Comparison of ENCODE assay signal across 19 mouse cellular contexts in the genomic region with DNA sequence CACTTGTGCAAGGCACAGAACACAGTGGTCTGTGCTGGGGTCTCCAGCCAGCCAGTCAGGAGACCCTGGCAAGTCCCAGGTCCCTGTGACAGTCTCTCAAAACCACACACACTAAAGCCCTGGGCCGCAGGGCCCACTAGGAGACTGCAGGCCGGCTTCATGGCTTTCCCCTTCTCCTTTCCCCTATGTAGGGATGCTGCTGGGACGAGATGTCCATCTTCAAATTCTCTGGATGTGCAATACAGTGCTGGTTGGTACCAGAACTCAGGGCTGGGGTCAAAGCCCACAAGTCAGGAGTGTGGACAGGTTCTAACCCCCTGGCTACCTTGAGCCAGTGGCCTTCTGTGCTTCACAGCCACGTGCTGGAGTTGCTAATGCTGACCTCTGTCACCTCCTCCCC. TPM values are rescaled to one million over a fixed set of nuclear protein-coding genes. Genes with fewer than 3 reads are reported as not detected.
A peak's percentile ranks its signal among the peaks of the same experiment; 100 is the strongest.
DNase-seq lines count a peak whose midpoint lies in the region; ATAC-seq lines count a peak whose summit lies in the region.
"Had no signal": no experiment of that assay in that cellular context is flagged by ENCODE, and none has a peak within 500 bp of the region (broad histone marks: within the 10 kb centered on the region; RNA-seq: fewer than 3 reads in every experiment).

No protein-coding gene starts in this region.

- no peaks in the 10 kb centered on the region for H3K36me3 ChIP-seq in heart, embryonic 10.5 days
- H3K36me3 ChIP-seq in kidney, embryonic 15.5 days, result no peaks in the 10 kb centered on the region
- no peaks in the 10 kb centered on the region for H3K36me3 ChIP-seq in midbrain, embryonic 16.5 days (ENCODE audit: control insufficient read depth, insufficient read depth, low read length)
- H3K36me3 ChIP-seq in midbrain, embryonic 11.5 days (ENCODE audit: control insufficient read depth, insufficient read depth, low read length), result no peaks in the 10 kb centered on the region
- no peaks in the 10 kb centered on the region for H3K36me3 ChIP-seq in stomach, embryonic 15.5 days
- H3K36me3 ChIP-seq: embryonic facial prominence, embryonic 12.5 days; limb, embryonic 12.5 days had no signal

- WGBS in heart, embryonic 10.5 days, result 80% methylated on average over 4 of the region's 4 CpGs
- 66% methylated on average over 4 of the region's 4 CpGs for WGBS in kidney, embryonic 15.5 days
- WGBS in midbrain, embryonic 16.5 days, result 69% methylated on average over 4 of the region's 4 CpGs
- WGBS in midbrain, embryonic 11.5 days, result 74% methylated on average over 4 of the region's 4 CpGs
- 69% methylated on average over 4 of the region's 4 CpGs for WGBS in stomach, embryonic 15.5 days

- H3K4me1 ChIP-seq in heart, embryonic 10.5 days, result peaks cover 36% of the 10 kb centered on the region
- peaks cover 61% of the 10 kb centered on the region for H3K4me1 ChIP-seq in kidney, embryonic 15.5 days
- no peaks in the 10 kb centered on the region; the same call in 1 of the 2 replicates for H3K4me1 ChIP-seq in midbrain, embryonic 16.5 days (ENCODE audit: control insufficient read depth, insufficient read depth, low read length)
- peaks cover 18% of the 10 kb centered on the region for H3K4me1 ChIP-seq in midbrain, embryonic 11.5 days (ENCODE audit: control insufficient read depth, insufficient read depth, low read length)
- peaks cover 43% of the 10 kb centered on the region for H3K4me1 ChIP-seq in stomach, embryonic 15.5 days

- no peak overlapping the region for H3K4me3 ChIP-seq in heart, embryonic 10.5 days
- no peak overlapping the region for H3K4me3 ChIP-seq in kidney, embryonic 15.5 days (replicated peaks)
- H3K4me3 ChIP-seq in midbrain, embryonic 16.5 days (ENCODE audit: low read depth, low read length), result no peak overlapping the region
- no peak overlapping the region for H3K4me3 ChIP-seq in midbrain, embryonic 11.5 days (ENCODE audit: low read depth, low read length)
- no peak overlapping the region for H3K4me3 ChIP-seq in stomach, embryonic 15.5 days (replicated peaks)
- H3K4me3 ChIP-seq: embryonic facial prominence, embryonic 12.5 days; limb, embryonic 12.5 days; megakaryocyte, embryonic 14.5 days had no signal

- H3K9ac ChIP-seq in kidney, embryonic 15.5 days, result no peak overlapping the region
- H3K9ac ChIP-seq in midbrain, embryonic 16.5 days (ENCODE audit: low read depth, low read length), result no peak overlapping the region
- no peak overlapping the region for H3K9ac ChIP-seq in midbrain, embryonic 11.5 days (ENCODE audit: low read length)
- no peak overlapping the region for H3K9ac ChIP-seq in stomach, embryonic 15.5 days
- H3K9ac ChIP-seq: embryonic facial prominence, embryonic 12.5 days; hindbrain, embryonic 14.5 days; limb, embryonic 12.5 days had no signal

- intact Hi-C loops in heart, postnatal 36 days (cut with DNase I), result loop anchor here (5.0 kb wide), 1 partner anchor 96 kb away; no protein-coding TSS in a partner anchor

- peak overlapping the region; percentile 42 for H3K27ac ChIP-seq in heart, embryonic 10.5 days
- H3K27ac ChIP-seq in kidney, embryonic 15.5 days, result peak overlapping the region; percentile 79
- peak overlapping the region; percentile 53; the same call in 1 of the 2 replicates for H3K27ac ChIP-seq in midbrain, embryonic 16.5 days (ENCODE audit: low read length)
- H3K27ac ChIP-seq in midbrain, embryonic 11.5 days (ENCODE audit: low read depth, low read length), result no peak overlapping the region
- peak overlapping the region; percentile 66; the same call in 1 of the 2 replicates for H3K27ac ChIP-seq in stomach, embryonic 15.5 days
- H3K27ac ChIP-seq: embryonic facial prominence, embryonic 12.5 days; hindbrain, embryonic 14.5 days; limb, embryonic 12.5 days had no signal

- no peak for ATAC-seq in kidney, embryonic 15.5 days (replicated peaks; ENCODE audit: low FRiP score)
- ATAC-seq in midbrain, embryonic 16.5 days, result no peak
- no peak for ATAC-seq in midbrain, embryonic 11.5 days (ENCODE audit: low FRiP score)
- no peak for ATAC-seq in stomach, embryonic 15.5 days (ENCODE audit: insufficient read depth, low FRiP score, low read depth)
- no peak for ATAC-seq in cerebellum, adult (ENCODE audit: insufficient number of reproducible peaks, low FRiP score, low TSS enrichment)

- H3K27me3 ChIP-seq in heart, embryonic 10.5 days (ENCODE audit: insufficient read depth, poor library complexity, severe bottlenecking), result peaks cover 30% of the 10 kb centered on the region
- H3K27me3 ChIP-seq in kidney, embryonic 15.5 days, result no peaks in the 10 kb centered on the region
- H3K27me3 ChIP-seq in midbrain, embryonic 16.5 days (ENCODE audit: control insufficient read depth, insufficient read depth, low read depth, low read length), result no peaks in the 10 kb centered on the region
- no peaks in the 10 kb centered on the region for H3K27me3 ChIP-seq in midbrain, embryonic 11.5 days (ENCODE audit: control insufficient read depth, insufficient read depth, low read length)
- H3K27me3 ChIP-seq in stomach, embryonic 15.5 days (replicated peaks), result no peaks in the 10 kb centered on the region
- H3K27me3 ChIP-seq: embryonic facial prominence, embryonic 12.5 days; limb, embryonic 12.5 days; Patski had no signal

- H3K4me2 ChIP-seq in kidney, embryonic 15.5 days, result no peak overlapping the region
- H3K4me2 ChIP-seq in midbrain, embryonic 16.5 days (ENCODE audit: low read length), result no peak overlapping the region
- H3K4me2 ChIP-seq in midbrain, embryonic 11.5 days, result no peak overlapping the region
- no peak overlapping the region for H3K4me2 ChIP-seq in stomach, embryonic 15.5 days
- H3K4me2 ChIP-seq: embryonic facial prominence, embryonic 12.5 days; hindbrain, embryonic 14.5 days; limb, embryonic 12.5 days had no signal

- no peak for DNase-seq in heart, embryonic 10.5 days (ENCODE audit: low spot score)
- DNase-seq in heart, postnatal 36 days, result no peak
- no peak for DNase-seq in kidney, postnatal 25 days
- DNase-seq in midbrain, embryonic 11.5 days (ENCODE audit: low spot score, missing footprints), result no peak
- DNase-seq: cerebellum, adult 8-10 months had no signal

- no peaks in the 10 kb centered on the region for H3K9me3 ChIP-seq in heart, embryonic 10.5 days
- no peaks in the 10 kb centered on the region for H3K9me3 ChIP-seq in kidney, embryonic 15.5 days (replicated peaks)
- H3K9me3 ChIP-seq in midbrain, embryonic 16.5 days (replicated peaks; ENCODE audit: control insufficient read depth, low read length, poor library complexity, severe bottlenecking), result no peaks in the 10 kb centered on the region
- H3K9me3 ChIP-seq in midbrain, embryonic 11.5 days (ENCODE audit: control insufficient read depth, low read length), result no peaks in the 10 kb centered on the region
- no peaks in the 10 kb centered on the region for H3K9me3 ChIP-seq in stomach, embryonic 15.5 days
- H3K9me3 ChIP-seq: embryonic facial prominence, embryonic 12.5 days; limb, embryonic 12.5 days; megakaryocyte, embryonic 14.5 days had no signal

RNA-seq across cellular contexts. Expression of a gene that starts 1.4 kb away (rescaled TPM):
- not detected in 2 replicates for polyA plus RNA-seq in heart, embryonic 10.5 days (2016; fragmentation: Nextera tagmentation; extraction: Ambion mirVana)
- not detected for total RNA-seq in heart, postnatal 36 days (2021)
- 0.45 TPM in 1 of 2 replicates, not detected in the other for polyA plus RNA-seq in kidney, embryonic 15.5 days (2015; fragmentation: Nextera tagmentation; extraction: Ambion mirVana)
- 0.43 TPM in 1 of 2 replicates, not detected in the other for polyA plus RNA-seq in midbrain, embryonic 16.5 days (2015; fragmentation: Nextera tagmentation; extraction: Ambion mirVana)
- 0.39 TPM in 1 of 2 replicates, not detected in the other for polyA plus RNA-seq in midbrain, embryonic 11.5 days (2014; fragmentation: Nextera tagmentation; extraction: Ambion mirVana)
- 0.23 and 0.39 TPM in 2 replicates for polyA plus RNA-seq in stomach, embryonic 15.5 days (2015; fragmentation: Nextera tagmentation; extraction: Ambion mirVana)
- total RNA-seq: adrenal gland, postnatal 25 days; common myeloid progenitor, adult 5-6 weeks; gastrocnemius, postnatal 36 days had no signal
- polyA plus RNA-seq: C2C12; heart, embryonic 14.5 days; hindbrain, embryonic 14.5 days had no signal

RNA-seq across cellular contexts. Expression of a gene that starts 40.8 kb away (rescaled TPM):
- polyA plus RNA-seq in heart, embryonic 10.5 days (2016; fragmentation: Nextera tagmentation; extraction: Ambion mirVana), result 3.8 and 4.7 TPM in 2 replicates
- total RNA-seq in heart, postnatal 36 days (2021), result 1 to 10 TPM; 7.2 to 9.1 TPM
- 32.3 and 34.5 TPM in 2 replicates for polyA plus RNA-seq in kidney, embryonic 15.5 days (2015; fragmentation: Nextera tagmentation; extraction: Ambion mirVana)
- 18.4 and 23.1 TPM in 2 replicates for polyA plus RNA-seq in midbrain, embryonic 16.5 days (2015; fragmentation: Nextera tagmentation; extraction: Ambion mirVana)
- polyA plus RNA-seq in midbrain, embryonic 11.5 days (2014; fragmentation: Nextera tagmentation; extraction: Ambion mirVana), result 38.3 and 40.5 TPM in 2 replicates
- 24.5 and 25.6 TPM in 2 replicates for polyA plus RNA-seq in stomach, embryonic 15.5 days (2015; fragmentation: Nextera tagmentation; extraction: Ambion mirVana)
